Mouse (Mus musculus) C2C12 (cell line): ENCODE measurements around the gene Olfr659.

ENCODE experiments used
- CEBPB ChIP-seq: IDR thresholded peaks from one replicate; pipeline ENCODE4 v1.6.1; 2011; ENCODE audit warnings: low read depth, mild to moderate bottlenecking, control low read depth, moderate library complexity
- CTCF ChIP-seq: IDR thresholded peaks from one replicate; pipeline ENCODE4 v1.5.1; 2011; ENCODE audit not compliant: control insufficient read depth, insufficient read depth, insufficient read length
- MAX ChIP-seq: IDR thresholded peaks from one replicate; pipeline ENCODE4 v1.6.1; 2011; ENCODE audit warnings: mild to moderate bottlenecking, control low read depth
- MYOD1 ChIP-seq: IDR thresholded peaks from one replicate; pipeline ENCODE4 v1.6.1; 2011; ENCODE audit warnings: low read depth; ENCODE audit not compliant: control insufficient read depth, insufficient read length
- MYOG ChIP-seq: IDR thresholded peaks from one replicate; pipeline ENCODE4 v1.6.1; 2011; ENCODE audit not compliant: control insufficient read depth, insufficient read length; ENCODE audit errors: extremely low read depth

DNA sequence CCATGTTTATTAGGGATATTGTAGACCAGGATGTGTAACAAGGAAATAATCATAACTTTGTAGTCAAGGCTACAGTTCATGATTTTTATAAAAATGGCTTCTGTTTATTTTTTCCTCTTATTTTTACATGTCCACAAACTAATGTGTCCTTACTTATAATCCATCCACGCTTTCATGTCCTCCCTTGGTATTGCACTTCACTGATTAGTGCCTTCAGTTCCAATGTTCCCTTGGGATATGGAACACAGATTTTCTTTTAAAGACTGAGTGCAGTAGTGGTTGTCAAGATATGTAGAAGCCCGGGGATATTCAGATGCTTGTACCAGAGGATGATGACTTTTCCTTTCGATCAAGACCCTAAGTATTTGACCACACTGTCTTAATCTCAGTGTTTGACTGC lies at the start of gene Olfr659:
- TF ChIP-seq CTCF (no peak), MAX (no peak), CEBPB (no peak), MYOG (no peak), MYOD1 (no peak)
